Mouse (Mus musculus) NIH3T3 (cell line): ENCODE measurements around the gene Shank3.

Source experiments
- DNase-seq: peaks from one replicate; pipeline ENCODE4 v3.0.0-alpha.2; 2012; ENCODE audit warnings: low read depth

Shank3 gene

GRCm38 (mm10) chr15:89524611-89525415, 25.4 kb downstream of the Shank3 start:
- no peak for DNase-seq

- DNase-seq = no peak
Measured at GRCm38 (mm10) chr15:89525464-89525863, 26.0 kb downstream of the Shank3 start.

- DNase-seq = no peak
Measured at GRCm38 (mm10) chr15:89525896-89526295, 26.5 kb downstream of the Shank3 start.

DNA sequence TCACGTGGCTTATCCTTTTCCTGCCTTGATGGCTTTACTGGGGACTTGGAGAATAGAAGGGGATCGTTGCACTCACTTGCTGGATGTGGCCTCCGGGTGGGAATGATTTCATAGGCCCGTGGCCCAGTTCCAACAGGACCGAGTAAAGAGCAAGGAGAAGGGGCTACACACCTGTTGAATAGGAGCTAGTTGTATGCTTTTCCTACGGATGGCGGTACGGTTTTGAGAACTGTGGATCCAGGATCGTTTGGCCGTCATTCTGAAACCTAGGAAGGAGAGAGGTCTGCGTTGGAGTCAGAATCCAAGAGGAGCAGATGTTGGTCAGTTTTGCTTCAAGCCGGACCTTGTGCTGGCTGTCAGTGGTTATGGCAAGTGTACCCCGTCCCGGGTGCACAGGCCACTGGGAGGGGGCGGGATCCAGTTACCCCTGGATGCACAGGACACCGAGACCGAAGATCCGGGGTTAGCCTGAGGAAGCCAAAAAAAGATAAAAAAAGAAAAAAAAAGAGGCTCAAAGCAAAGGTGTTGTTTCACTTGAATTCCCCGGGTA, 27.4 kb downstream of the Shank3 start:
- DNase-seq = no peak

DNA sequence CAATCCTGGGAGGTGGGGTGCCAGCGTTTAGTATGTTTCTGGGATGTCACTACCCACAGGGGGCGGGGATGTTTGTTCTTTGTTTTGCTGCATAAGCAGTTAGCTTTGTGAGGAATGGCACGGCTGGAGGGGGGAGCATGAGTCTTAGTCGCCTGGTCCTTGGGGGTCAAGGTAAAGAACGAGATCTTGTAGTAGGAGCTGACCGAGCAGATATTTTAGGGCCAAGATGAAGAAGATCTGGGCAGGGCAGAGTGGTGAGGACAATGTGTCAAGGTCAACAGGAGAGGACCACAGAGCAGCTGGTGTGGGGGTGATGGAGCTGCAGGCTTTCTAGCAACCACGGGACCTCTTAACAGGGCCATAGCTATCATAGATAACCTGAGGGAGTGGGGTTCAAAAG, 28.0 kb downstream of the Shank3 start:
- DNase-seq = no peak

DNA sequence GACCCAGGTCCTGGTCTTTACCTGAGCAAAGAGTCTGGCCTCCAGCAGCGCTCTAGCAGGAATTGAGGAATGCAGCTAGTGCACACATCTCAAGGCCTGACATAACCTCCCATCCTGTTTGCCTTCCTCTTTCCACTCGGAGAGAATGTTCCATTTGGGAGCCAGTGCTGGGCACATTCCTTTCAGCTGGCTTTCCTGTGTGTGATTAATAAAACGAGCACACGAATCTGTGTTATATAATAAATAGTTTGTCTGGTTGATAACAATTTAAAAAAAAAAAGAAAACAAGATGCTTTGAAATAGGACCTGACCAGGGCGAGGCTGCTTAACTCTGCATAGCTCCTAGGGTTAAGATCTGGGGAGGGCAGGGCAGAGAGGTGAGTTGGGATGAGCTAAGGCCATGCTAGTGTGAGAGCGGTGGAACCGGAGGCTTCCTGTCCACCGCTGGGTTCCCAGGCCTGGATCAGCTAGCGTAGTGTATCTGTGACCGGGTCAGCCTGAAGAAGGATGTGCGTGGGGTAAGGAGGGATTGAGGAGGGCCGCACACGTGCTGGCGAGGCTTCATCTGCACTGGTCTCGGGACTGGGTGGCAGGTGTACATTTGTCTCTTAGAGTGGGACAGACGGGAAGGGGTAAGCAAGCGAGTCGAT, 28.9 kb downstream of the Shank3 start:
- DNase-seq = no peak

DNA sequence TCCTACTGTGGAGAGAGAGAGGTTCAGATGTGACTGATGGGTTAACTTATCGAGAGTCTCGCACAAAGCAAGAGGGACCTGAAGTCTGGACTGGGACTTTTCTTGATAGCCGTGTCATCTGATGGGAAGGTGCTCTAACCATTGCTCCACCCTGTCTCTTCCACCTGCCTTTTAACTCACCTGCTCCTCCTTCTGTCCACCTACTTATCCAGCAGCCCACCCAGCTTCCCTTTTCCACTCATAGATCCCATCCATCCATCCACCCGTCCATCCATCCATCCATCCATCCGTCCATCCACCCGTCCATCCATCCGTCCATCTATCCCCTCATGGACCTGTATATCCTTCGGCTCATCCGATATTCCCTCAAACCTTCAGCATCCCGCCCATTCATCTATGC, 29.5 kb downstream of the Shank3 start:
- no peak for DNase-seq

GRCm38 (mm10) chr15:89530336-89530735, 30.9 kb downstream of the Shank3 start:
- peak; percentile 87 for DNase-seq

DNA sequence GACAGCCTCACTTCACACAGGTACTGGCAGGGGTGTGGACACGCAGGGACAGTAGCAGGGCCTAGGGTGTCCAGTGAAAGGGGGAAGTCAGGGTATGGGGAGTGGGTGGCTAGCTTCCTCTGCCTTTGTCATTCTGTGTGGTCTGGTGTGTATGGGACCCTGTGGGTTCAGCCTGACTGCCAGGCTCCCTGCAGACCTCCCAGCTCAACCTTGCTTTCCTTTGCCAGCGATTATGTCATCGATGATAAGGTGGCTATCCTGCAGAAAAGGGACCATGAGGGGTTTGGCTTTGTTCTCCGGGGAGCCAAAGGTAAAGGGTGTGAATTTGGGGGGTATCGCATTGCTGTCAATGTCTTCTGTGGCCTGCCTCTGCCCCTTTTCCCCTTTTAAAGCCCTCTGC, 32.0 kb downstream of the Shank3 start:
- DNase-seq = no peak

DNA sequence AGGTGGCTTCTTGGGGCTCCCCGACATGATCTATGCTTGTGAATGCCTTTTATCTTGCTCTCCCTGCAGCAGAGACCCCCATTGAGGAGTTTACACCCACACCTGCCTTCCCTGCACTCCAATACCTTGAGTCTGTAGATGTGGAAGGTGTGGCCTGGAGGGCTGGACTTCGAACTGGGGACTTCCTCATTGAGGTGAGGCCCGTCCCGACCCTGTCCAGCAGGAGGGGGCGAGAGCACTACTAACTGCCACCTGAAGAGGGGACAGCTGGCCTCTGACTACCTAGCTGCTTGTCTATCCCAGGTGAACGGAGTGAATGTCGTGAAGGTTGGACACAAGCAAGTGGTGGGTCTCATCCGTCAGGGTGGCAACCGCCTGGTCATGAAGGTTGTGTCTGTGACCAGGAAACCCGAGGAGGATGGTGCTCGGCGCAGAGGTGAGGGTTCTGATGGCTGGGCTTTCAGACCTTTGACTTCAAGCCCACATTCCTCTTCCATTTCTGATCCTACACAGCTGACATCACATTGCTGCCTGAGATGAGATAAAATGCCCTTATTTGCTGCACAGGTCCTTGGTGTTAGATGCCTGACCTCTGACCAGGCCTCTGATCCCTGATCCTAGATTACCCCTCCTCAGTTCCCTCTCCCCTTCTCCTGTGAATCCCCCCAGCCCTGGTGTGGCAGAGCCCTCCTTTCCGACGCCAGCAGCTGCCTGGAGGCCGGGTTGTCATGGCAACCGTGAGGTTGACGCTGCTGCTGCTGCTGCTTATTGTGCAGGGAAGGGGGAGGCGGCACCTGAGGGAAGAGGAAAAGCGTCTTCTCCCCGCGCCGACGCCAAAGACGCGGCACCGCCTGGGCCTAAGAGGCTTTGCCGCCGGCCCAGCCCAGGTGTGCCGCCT, 32.9 kb downstream of the Shank3 start:
- DNase-seq = peak; percentile 13

GRCm38 (mm10) chr15:89532924-89533842, 33.8 kb downstream of the Shank3 start:
- DNase-seq = no peak

DNA sequence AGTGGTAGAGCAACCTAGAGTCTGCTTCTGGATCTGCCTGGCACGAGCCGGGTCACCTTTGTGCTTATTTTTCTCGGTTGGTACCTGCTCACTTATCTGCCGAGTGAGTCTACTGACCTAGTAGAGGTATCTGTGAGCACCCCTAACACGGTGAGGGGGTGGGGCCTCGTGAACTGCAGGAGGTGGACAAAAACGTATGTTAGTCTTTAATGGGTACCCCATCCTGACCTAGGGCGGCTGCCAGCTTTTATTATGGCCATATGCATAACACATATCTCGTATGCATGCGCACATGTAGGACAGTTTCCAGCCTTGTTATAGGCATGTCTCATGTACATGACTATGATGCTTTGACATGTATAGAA, 34.4 kb downstream of the Shank3 start:
- DNase-seq = no peak

- no peak for DNase-seq
Measured at GRCm38 (mm10) chr15:89544171-89544570, 44.7 kb downstream of the Shank3 start.

GRCm38 (mm10) chr15:89547321-89547720, 47.9 kb downstream of the Shank3 start:
- no peak for DNase-seq

DNA sequence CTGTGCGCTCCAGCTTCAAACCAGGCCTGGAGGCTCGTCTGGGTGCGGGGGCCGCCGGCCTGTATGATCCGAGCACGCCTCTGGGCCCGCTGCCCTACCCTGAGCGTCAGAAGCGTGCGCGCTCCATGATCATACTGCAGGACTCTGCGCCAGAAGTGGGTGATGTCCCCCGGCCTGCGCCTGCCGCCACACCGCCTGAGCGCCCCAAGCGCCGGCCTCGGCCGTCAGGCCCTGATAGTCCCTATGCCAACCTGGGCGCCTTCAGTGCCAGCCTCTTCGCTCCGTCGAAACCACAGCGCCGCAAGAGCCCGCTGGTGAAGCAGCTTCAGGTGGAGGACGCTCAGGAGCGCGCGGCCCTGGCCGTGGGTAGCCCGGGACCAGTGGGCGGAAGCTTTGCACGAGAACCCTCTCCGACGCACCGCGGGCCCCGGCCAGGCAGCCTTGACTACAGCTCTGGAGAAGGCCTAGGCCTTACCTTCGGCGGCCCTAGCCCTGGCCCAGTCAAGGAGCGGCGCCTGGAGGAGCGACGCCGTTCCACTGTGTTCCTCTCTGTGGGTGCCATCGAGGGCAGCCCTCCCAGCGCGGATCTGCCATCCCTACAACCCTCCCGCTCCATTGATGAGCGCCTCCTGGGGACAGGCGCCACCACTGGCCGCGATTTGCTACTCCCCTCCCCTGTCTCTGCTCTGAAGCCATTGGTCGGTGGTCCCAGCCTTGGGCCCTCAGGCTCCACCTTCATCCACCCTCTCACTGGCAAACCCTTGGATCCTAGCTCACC, 48.6 kb downstream of the Shank3 start:
- no peak for DNase-seq

DNA sequence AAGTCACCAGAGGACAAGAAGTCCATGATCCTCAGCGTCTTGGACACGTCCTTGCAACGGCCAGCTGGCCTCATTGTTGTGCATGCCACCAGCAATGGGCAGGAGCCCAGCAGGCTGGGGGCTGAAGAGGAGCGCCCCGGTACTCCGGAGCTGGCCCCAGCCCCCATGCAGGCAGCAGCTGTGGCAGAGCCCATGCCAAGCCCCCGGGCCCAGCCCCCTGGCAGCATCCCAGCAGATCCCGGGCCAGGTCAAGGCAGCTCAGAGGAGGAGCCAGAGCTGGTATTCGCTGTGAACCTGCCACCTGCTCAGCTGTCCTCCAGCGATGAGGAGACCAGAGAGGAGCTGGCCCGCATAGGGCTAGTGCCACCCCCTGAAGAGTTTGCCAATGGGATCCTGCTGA, 49.4 kb downstream of the Shank3 start:
- no peak for DNase-seq

DNA sequence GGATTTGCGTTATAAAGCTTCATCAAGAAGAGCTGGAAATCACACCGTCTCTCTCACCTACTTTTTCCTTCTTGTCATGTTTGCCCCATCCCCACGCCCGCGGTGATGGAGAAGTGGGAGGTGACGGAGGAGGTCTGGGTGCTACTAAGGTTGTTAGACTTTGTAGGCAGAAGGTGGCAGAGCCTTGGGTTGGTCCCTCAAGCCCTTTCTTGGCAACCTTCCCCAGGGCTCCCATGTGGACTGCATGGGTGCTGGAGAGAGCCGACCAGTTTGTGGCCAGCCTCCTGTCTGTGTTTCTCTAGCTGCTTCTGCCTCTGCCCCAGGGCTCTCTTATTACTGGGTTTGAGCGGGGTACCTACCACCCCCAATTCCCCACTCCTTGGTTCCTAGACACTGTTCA, 51.1 kb downstream of the Shank3 start:
- DNase-seq = no peak

DNA sequence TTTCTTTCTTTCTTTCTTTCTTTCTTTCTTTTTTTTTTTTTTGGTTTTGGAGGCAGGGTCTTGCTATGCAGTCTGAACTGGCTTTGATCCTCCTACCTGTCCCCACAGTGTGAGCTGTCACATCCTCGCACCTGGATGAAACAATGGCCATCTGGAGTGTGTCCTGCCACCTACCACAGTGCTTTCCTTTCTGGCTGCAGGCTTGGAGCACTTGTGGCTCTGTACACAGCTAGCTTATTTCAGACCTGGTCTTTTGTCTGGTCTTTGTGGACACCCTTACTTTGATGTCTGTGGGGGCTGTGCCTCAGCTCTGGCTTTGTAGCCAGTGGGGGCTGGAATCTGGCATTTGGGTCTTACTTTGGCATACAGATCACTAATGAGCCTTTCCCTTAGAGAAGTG, 52.3 kb downstream of the Shank3 start:
- no peak for DNase-seq

DNA sequence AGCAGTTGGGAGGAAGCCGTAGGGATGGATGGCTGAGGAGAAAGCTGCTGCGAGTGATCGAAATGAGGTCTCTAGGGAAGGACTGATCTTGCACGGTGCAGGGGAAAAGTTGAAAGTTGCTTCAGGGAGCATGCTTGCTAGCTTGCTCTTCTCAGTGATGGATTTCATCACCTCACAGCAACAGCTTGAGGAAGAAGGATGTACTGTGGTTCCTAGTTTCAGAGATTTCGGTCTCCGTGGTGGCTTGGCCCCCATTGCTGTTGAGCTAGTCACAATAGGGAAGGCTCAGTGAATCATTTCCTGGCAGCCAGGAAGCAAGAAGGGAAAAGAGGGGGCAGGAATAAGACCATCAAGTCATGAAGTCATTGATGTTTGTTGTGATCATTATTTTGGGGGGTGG, 56.2 kb downstream of the Shank3 start:
- DNase-seq = no peak

DNA sequence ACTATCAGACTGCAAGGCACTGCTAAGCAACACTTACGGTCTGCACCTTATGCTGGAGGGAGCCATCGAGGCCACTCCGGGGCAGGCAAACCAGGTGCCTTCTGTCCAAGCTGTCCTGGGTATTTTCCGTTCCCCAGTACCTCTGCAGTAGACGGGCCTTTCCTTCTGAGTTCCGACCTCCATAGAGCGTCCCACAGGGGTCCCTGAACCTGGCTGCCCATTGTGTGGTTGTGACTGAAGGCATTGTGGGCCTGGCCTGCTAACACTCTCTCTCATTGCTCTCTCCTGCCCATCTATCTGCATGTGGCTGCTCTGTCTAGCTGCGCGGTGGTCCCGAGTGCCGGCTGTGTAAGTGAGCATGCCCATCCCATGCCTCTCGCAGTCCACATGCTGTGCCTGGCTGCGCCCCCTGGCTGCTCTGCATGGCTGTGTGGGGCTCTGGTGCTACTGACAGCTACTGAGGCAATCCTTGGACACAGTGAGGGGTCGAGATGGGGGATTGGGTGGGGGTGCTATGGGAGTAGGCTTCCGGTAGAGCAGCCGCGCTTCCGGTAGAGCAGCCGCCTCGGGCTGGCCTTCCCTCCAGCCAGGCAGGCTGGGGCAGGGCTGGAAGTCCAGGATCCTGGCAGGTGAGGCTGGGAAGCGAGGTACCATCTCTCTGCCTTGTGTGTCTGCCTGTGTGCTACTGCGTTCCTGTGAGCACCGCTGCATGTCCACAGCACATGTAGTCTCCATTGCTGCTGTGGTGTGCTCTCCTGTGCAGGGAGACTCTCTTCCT, 57.2 kb downstream of the Shank3 start:
- DNase-seq = no peak
